Comparison of ENCODE assay signal across 9 mouse cellular contexts in the genomic region with DNA sequence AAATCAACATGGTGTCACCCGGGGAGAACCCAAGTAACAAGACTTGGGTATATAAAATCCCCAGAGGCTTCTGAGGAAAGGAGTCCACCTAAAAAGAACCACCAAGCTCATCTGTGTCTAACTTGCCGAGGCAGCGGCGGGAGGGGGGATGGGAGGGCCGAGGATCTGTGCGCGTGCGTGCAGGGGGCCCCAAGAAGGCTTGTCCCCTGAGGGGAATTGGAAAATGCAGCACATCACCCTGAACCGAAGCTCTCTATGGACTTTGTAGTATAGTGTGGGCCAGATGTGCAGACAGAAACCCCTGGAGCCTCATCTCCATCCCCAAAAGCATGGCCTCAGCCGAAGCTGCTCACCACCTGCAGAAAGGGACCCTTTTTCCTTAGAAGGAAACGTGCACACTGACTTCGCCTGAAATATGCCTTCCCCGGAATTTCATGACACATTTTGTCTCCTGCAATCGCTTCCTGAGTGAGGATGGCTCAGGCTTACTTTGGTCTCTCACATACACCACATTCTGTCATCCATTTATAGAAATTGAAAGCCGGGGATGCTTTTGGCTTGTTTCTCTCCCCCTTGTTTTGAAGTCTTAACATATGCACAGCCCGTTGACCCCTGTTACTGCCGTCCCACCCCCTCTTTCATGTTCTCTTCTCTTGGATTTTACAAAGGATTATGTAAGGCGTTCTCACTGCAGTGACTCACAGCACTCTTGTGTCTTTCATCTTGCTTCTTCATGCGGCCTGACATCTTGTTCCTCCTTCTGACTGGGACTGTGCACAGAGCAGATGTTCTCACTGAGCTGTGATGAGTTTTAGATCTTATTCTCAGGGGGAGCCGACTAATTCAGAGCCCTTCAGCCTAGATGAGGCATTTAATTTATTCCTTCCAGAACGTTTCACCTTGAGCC.
DNase-seq lines count a peak whose midpoint lies in the region; ATAC-seq and TF ChIP-seq lines count a peak whose summit lies in the region.
"Had no signal": no experiment of that assay in that cellular context is flagged by ENCODE, and none has a peak within 500 bp of the region (broad histone marks: within the 10 kb centered on the region; RNA-seq: fewer than 3 reads in every experiment).

No protein-coding gene starts in this region.

- H3K4me3 ChIP-seq in CH12.LX (replicated peaks in 1 of 3; ENCODE audit: low read depth in 2 of 3, low read length in 2 of 3, poor library complexity in 1 of 3): peak overlapping the region in 1 of 3 experiments; percentile 9
- H3K4me3 ChIP-seq in hindbrain, embryonic 16.5 days (ENCODE audit: low read length): no peak overlapping the region
- no peak overlapping the region for H3K4me3 ChIP-seq in midbrain, embryonic 11.5 days (ENCODE audit: low read depth, low read length)
- H3K4me3 ChIP-seq: lung, embryonic 15.5 days had no signal

- H3K9me3 ChIP-seq in CH12.LX (replicated peaks; ENCODE audit: low read length): no peaks in the 10 kb centered on the region
- no peaks in the 10 kb centered on the region for H3K9me3 ChIP-seq in hindbrain, embryonic 16.5 days (ENCODE audit: control insufficient read depth, low read length)
- H3K9me3 ChIP-seq in midbrain, embryonic 11.5 days (ENCODE audit: control insufficient read depth, low read length): no peaks in the 10 kb centered on the region
- H3K9me3 ChIP-seq: lung, embryonic 15.5 days had no signal

- no peak; the same call in 1 of the 2 replicates for TF ChIP-seq POLR2A in CH12.LX (IDR thresholded peaks at IDR 0.05; ENCODE audit: low read depth, low read length)

- no peaks in the 10 kb centered on the region for H3K27me3 ChIP-seq in CH12.LX (replicated peaks)
- H3K27me3 ChIP-seq in hindbrain, embryonic 16.5 days (replicated peaks; ENCODE audit: control insufficient read depth, insufficient read depth, low read length): no peaks in the 10 kb centered on the region
- no peaks in the 10 kb centered on the region for H3K27me3 ChIP-seq in midbrain, embryonic 11.5 days (ENCODE audit: control insufficient read depth, insufficient read depth, low read length)
- H3K27me3 ChIP-seq: lung, embryonic 15.5 days had no signal

- WGBS in hindbrain, embryonic 16.5 days: 47% methylated on average over 21 of the region's 21 CpGs
- 40% methylated on average over 21 of the region's 21 CpGs for WGBS in midbrain, embryonic 11.5 days

- dilution Hi-C loops in CH12.LX (cut with MboI; ENCODE audit: extremely low pct_ligation_motif_present, extremely low pct_unique_long_range_greater_than_20kb, low sequenced_read_pairs): no loop called here

- DNase-seq in CH12.LX (ENCODE audit: extremely low read depth): peak; percentile 89
- peak; percentile 13 for DNase-seq in embryo, embryonic 11 days
- DNase-seq in midbrain, embryonic 11.5 days (ENCODE audit: low spot score, missing footprints): peak; percentile 88
- DNase-seq in heart, postnatal 10 days: no peak
- DNase-seq in heart, adult 11 months: no peak
- no peak for DNase-seq in urinary bladder, postnatal 14 days (ENCODE audit: low spot score)
- DNase-seq in heart, postnatal 4 days: no peak

- H3K9ac ChIP-seq in CH12.LX (ENCODE audit: insufficient read depth, low read depth): peak overlapping the region; percentile 5
- no peak overlapping the region for H3K9ac ChIP-seq in hindbrain, embryonic 16.5 days (ENCODE audit: low read depth, low read length)
- no peak overlapping the region for H3K9ac ChIP-seq in midbrain, embryonic 11.5 days (ENCODE audit: low read length)
- H3K9ac ChIP-seq: lung, embryonic 15.5 days had no signal

- intact Hi-C loops in heart, postnatal 10 days (cut with DNase I): no loop called here

- H3K4me1 ChIP-seq in CH12.LX (ENCODE audit: control insufficient read depth in 1 of 2, insufficient read depth in 2 of 2): peaks cover 7 to 40% of the 10 kb centered on the region in 2 experiments; a peak in 3 of 4 replicates
- peaks cover 5% of the 10 kb centered on the region; the same call in 1 of the 2 replicates for H3K4me1 ChIP-seq in hindbrain, embryonic 16.5 days (ENCODE audit: control insufficient read depth, insufficient read depth, low read depth, low read length)
- peaks cover 7% of the 10 kb centered on the region for H3K4me1 ChIP-seq in midbrain, embryonic 11.5 days (ENCODE audit: control insufficient read depth, insufficient read depth, low read length)
- H3K4me1 ChIP-seq: lung, embryonic 15.5 days had no signal

- H3K36me3 ChIP-seq in CH12.LX (replicated peaks in 1 of 2; ENCODE audit: control insufficient read depth in 1 of 2, insufficient read depth in 1 of 2, low read length in 1 of 2): no peaks in the 10 kb centered on the region
- no peaks in the 10 kb centered on the region for H3K36me3 ChIP-seq in hindbrain, embryonic 16.5 days (ENCODE audit: control insufficient read depth, insufficient read depth, low read length)
- H3K36me3 ChIP-seq in midbrain, embryonic 11.5 days (ENCODE audit: control insufficient read depth, insufficient read depth, low read length): no peaks in the 10 kb centered on the region
- H3K36me3 ChIP-seq: lung, embryonic 15.5 days had no signal

- in situ Hi-C loops in CH12.LX (cut with MboI; ENCODE audit: low pct_ligation_motif_present, low pct_unique_long_range_greater_than_20kb, low sequenced_read_pairs): loop anchor here (5.0 kb wide), 1 partner anchor 48 kb away; no protein-coding TSS in a partner anchor

- no peak for TF ChIP-seq RAD21 in CH12.LX (IDR thresholded peaks at IDR 0.05; ENCODE audit: low read depth, low read length)

- H3K4me2 ChIP-seq in CH12.LX (ENCODE audit: insufficient read depth, low read depth, poor library complexity, severe bottlenecking): peak overlapping the region; percentile 38
- no peak overlapping the region for H3K4me2 ChIP-seq in hindbrain, embryonic 16.5 days (ENCODE audit: low read length)
- H3K4me2 ChIP-seq in midbrain, embryonic 11.5 days: no peak overlapping the region
- H3K4me2 ChIP-seq: lung, embryonic 15.5 days had no signal

- ATAC-seq in hindbrain, embryonic 16.5 days: peak; percentile 76
- peak; percentile 77 for ATAC-seq in midbrain, embryonic 11.5 days (ENCODE audit: low FRiP score)

- peak; percentile 68; the same call in 1 of the 2 replicates for TF ChIP-seq EP300 in CH12.LX (IDR thresholded peaks at IDR 0.05; ENCODE audit: low read length)

- no peaks in the 10 kb centered on the region for H3K79me2 ChIP-seq in CH12.LX (replicated peaks; ENCODE audit: control insufficient read depth, extremely low read depth, insufficient read depth, poor library complexity, severe bottlenecking)

- TF ChIP-seq CTCF in CH12.LX (conservative IDR thresholded peaks at IDR 0.05 in 1 of 2, IDR thresholded peaks at IDR 0.05 in 1 of 2; ENCODE audit: low read depth in 2 of 2, low read length in 2 of 2): no peak

- peak overlapping the region; percentile 81 for H3K27ac ChIP-seq in CH12.LX (ENCODE audit: insufficient read depth, low read depth)
- H3K27ac ChIP-seq in hindbrain, embryonic 16.5 days (ENCODE audit: low read depth, low read length): no peak overlapping the region
- H3K27ac ChIP-seq in midbrain, embryonic 11.5 days (ENCODE audit: low read depth, low read length): no peak overlapping the region
- H3K27ac ChIP-seq: lung, embryonic 15.5 days had no signal

TF ChIP-seq in CH12.LX, 34 proteins besides CTCF, POLR2A, EP300 and RAD21:
- TF ChIP-seq SIN3A (IDR thresholded peaks at IDR 0.05; ENCODE audit: low read length): 0 out of 2 replicates have a peak, but pooled peaks have one; percentile 22
- peak; percentile 39; the same call in 1 of the 2 replicates for TF ChIP-seq MAZ (IDR thresholded peaks at IDR 0.05; ENCODE audit: low read depth, low read length)
- TF ChIP-seq E2F4 (IDR thresholded peaks at IDR 0.05; ENCODE audit: insufficient replicate concordance, low read depth, low read length): no peak
- TF ChIP-seq RCOR1 (conservative IDR thresholded peaks at IDR 0.05; ENCODE audit: low read depth, low read length): 0 out of 2 replicates have a peak, but pooled peaks have one; percentile 50
- peak; percentile 95 for TF ChIP-seq CHD2 (IDR thresholded peaks at IDR 0.05; ENCODE audit: low read length)
- 0 out of 2 replicates have a peak, but pooled peaks have one; percentile 42 for TF ChIP-seq TBP (conservative IDR thresholded peaks at IDR 0.05; ENCODE audit: low read depth, low read length)
- peak; percentile 78 for TF ChIP-seq BHLHE40 (IDR thresholded peaks at IDR 0.05; ENCODE audit: low read depth, low read length)
- no peak for TF ChIP-seq ELF1 (IDR thresholded peaks at IDR 0.05; ENCODE audit: low read depth, low read length)
- TF ChIP-seq MAX (IDR thresholded peaks at IDR 0.05; ENCODE audit: low read length): peak; percentile 26; the same call in 1 of the 2 replicates
- TF ChIP-seq KAT2A (IDR thresholded peaks at IDR 0.05; ENCODE audit: insufficient replicate concordance, low read length): no peak
- no peak for TF ChIP-seq MAFK (IDR thresholded peaks at IDR 0.05; ENCODE audit: insufficient replicate concordance, low read length)
- peak; percentile 76 for TF ChIP-seq TCF12 (IDR thresholded peaks at IDR 0.05; ENCODE audit: low read depth, low read length)
- TF ChIP-seq ETS1 (conservative IDR thresholded peaks at IDR 0.05; ENCODE audit: low read depth, low read length): peak; percentile 84
- peak; percentile 69 for TF ChIP-seq MEF2A (IDR thresholded peaks at IDR 0.05; ENCODE audit: borderline replicate concordance, low read depth, low read length)
- TF ChIP-seq IRF4 (IDR thresholded peaks at IDR 0.05; ENCODE audit: low read depth, low read length): peak; percentile 61; the same call in 1 of the 2 replicates
- TF ChIP-seq GABPA (IDR thresholded peaks at IDR 0.05; ENCODE audit: insufficient replicate concordance, low read depth, low read length): no peak
- TF ChIP-seq NELFE (IDR thresholded peaks at IDR 0.05; ENCODE audit: low read depth, low read length): peak; percentile 40; the same call in 1 of the 2 replicates
- TF ChIP-seq JUN (IDR thresholded peaks at IDR 0.05; ENCODE audit: insufficient read depth, low read depth, low read length): peak; percentile 5; the same call in 1 of the 2 replicates
- TF ChIP-seq NRF1 (IDR thresholded peaks at IDR 0.05; ENCODE audit: low read depth, low read length): peak; percentile 86
- TF ChIP-seq MXI1 (IDR thresholded peaks at IDR 0.05; ENCODE audit: low read depth, low read length): 0 out of 2 replicates have a peak, but pooled peaks have one; percentile 2

Comparison
In these comparisons a context has a peak if more than half of its experiments do, and no peak if none do; other contexts are left out.
1. DNase-seq: peak in CH12.LX (single experiment), embryo, embryonic 11 days (single experiment) and midbrain, embryonic 11.5 days (single experiment); none in heart, postnatal 10 days (0 of 2), heart, adult 11 months (single experiment), urinary bladder, postnatal 14 days (single experiment) and heart, postnatal 4 days (single experiment).